Mouse (Mus musculus) brain, embryonic 14.5 days (tissue): ENCODE results near the gene AY358078.

ENCODE experiments used
- CTCF ChIP-seq: fragments of 200-500 bp; IDR thresholded peaks from 2 replicates; pipeline ENCODE4 v1.5.1; 2012; ENCODE audit warnings: inconsistent platforms, mild to moderate bottlenecking, moderate library complexity, borderline replicate concordance; ENCODE audit not compliant: insufficient read depth, insufficient read length; ENCODE audit errors: extremely low read depth
- POLR2A ChIP-seq: fragments of 200-500 bp; IDR thresholded peaks from 2 replicates; pipeline ENCODE4 v1.6.1; 2012; ENCODE audit warnings: mild to moderate bottlenecking, inconsistent platforms, borderline replicate concordance; ENCODE audit not compliant: poor library complexity, insufficient read depth, insufficient read length, severe bottlenecking; ENCODE audit errors: extremely low read depth

- TF ChIP-seq POLR2A: no peak
- TF ChIP-seq CTCF: no peak
These were observed 70.9 kb downstream of the AY358078 start for GRCm38 (mm10) chr14:51870756-51871155.
